Mouse (Mus musculus) kidney, postnatal 14 days (tissue): ENCODE measurements around the gene Pacrg.
A peak's percentile ranks its signal among the peaks of the same experiment; 100 is the strongest.

Experiments used
- DNase-seq: peaks from one replicate; pipeline ENCODE4 v3.0.0; 2022; ENCODE audit warnings: mixed read lengths

The Pacrg gene

DNA sequence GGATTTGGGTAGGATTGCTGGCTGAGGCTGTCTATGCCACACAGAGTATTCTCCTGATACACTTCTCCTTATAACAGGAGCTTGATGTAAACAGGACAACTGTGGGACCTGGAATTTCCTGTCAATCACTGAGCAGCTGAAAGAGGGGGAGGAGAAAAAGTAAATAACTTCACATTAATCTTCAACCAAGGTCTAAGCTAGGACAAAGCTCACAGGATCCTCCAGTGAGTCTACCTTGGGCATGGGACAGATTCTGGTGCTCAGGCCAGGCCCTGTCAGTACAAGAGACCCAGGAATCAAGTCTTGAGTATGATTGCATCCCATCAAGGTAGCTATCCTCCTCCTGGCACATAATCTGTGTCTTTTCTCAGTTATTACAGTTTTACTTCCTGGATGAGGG is 102.1 kb downstream of the Pacrg start:
- peak; percentile 41 for DNase-seq

DNA sequence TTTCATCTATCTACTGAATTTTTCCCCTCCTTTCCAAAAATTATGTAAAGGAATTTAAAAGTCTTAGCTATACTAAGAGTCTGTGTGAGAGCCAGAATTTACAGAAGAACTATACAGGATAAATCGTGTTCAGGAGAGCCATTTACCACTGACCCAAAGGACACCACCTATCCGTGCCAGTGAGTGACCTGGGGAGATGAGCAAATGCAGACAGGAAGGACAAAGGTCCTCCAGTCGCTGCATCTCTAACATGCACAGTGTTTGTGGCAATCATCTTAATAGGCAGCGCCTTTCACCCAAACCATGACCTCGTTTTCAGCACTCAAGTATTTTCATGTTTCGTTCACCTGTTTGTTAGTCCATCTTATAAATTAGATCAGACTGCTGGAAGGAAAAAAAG is 105.4 kb downstream of the Pacrg start:
- no peak for DNase-seq

DNA sequence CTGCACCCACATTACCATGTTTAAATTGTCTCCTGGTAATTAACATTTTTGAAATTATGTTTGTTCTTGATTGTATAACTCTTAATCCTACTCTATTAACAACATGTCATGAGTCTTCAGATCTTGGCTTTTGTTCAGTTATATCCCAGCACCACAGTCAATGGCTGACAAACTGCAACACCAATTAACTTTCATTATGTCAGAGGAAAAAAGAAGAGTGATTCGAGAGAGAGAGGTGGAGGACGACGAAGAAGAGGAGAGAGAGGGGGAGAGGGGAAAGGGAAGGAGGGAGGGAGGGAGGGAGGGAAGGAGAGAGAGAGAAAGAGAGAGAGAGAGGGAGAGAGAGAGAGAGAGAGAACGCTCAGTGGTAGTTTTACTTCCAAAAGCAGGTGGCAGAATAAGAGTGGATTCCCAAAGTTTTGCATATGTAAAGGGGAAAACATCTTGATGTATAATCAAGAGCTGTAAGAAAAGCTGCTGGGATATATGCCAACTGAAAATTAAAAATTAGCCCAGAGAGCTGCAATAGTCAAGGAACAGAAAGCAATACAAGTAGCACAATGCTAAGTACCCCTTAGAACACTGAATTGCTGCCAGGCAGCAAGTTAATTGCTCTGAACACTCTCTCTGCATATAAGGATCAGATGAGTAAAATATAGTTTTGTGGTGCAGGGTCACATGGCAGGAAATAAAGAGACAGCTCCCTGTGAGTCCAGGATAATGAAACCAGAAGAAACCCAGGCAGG is 107.6 kb downstream of the Pacrg start:
- DNase-seq = peak; percentile 52

DNA sequence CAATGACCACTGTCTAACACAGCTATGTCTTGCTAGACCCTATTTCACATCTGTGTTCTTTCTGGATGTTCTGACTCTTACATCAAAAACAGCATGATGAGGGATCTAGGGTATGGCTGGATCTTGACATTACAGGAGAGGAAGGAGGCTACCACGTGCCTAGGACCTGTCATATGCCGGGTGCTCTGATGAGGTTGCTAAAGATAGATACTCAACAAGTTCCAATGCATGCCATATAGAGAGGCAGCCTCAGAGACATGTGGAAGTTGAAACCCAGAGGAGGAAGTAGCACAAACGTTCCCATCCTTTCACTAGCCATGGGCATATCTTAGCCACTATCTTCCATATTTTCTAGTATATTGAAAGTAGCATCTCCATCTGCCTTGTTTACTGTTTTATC is 115.3 kb downstream of the Pacrg start:
- no peak for DNase-seq

DNA sequence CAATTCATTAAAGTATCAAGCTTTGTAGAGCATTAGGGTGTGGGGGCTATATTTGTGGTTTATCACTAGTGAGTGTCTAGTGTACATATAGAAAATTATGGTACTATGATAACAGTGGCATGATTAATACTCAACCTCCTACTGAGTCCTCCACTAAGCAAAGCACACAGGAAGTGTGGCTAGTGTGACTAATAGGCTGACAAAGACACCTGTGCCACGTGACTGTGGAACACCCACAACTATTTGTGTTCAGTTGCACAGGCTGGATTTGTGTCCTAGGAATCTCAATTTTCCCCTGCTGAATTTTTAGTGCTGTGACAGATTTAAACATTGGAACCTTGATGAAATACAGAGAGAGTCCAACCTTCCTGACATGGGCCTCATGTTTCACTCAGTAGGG is 118.5 kb downstream of the Pacrg start:
- no peak for DNase-seq

DNA sequence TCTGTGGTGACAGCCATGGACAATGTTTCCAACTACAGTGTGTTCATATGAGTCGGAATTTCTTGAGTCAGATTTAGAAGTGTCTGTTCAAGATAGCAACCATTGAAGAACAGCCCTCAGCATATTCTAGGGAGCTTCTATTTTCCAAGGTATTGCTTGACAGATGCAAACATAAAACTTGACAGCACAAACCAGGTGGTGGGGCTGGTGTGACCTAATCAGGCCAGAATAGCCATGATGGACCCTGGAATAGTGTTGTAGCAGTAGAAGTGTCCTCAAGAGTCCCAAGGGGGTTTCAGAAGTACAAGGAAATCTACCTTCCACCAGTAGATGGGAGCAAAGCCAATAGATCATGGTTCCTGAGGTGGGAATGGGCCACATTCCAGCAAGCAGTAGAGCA is 123.0 kb downstream of the Pacrg start:
- no peak for DNase-seq

DNA sequence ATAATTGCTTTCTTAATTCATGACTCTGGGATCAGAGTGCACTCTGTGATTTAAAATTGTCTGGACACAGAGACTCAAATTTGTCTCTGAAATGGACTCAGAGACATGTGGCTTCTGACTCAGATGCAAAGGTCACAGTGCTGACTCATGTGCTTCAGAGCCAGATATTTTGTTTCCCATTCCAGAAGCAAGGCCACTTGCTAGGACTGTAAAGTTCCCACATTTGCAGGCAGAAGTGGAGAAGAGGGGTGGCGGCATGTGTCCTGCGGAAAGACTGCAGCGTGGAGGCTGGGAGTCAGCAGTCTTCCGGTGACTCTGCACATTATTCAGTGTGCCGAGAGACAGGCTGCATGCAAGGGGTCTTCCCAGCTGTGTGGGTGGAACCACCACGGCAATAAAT is 137.3 kb downstream of the Pacrg start:
- DNase-seq = peak; percentile 65

DNA sequence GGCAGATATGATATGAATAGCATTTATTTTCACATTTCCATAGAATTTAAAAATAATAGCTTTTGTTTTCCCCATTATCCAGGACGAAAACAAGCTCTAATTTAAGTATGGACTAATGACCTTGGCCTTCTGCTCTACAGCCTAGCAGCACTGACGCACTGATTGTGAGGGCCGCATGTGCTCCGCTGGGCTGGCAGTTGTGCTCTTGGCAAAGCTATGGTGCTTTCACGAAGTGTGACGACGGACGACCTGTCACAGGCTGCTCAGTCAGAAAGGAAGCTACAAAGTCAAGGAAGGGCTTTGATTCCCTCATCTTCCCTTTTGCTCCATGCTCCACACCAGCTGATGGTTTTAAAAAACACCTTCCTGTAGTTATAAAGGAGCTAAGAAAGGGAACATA is 142.1 kb downstream of the Pacrg start:
- no peak for DNase-seq

DNA sequence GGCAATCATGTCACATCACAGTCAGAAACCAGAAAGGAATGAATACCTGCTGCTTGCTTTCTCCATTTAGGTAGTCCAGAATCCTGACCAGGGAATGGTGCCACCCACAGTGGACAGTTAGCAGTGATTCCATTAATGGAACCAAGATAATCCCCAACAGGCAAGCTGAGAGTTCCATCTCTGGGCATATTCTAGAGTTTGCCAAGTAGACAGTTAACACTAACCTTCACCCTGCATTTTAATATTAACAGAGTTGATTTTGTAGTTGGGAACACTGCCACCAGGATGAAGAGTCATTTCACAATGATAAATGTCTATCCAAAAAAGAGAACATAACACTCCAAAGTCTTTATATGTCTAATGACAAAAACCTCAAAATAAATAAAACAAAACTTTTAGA is 144.7 kb downstream of the Pacrg start:
- DNase-seq = no peak

DNA sequence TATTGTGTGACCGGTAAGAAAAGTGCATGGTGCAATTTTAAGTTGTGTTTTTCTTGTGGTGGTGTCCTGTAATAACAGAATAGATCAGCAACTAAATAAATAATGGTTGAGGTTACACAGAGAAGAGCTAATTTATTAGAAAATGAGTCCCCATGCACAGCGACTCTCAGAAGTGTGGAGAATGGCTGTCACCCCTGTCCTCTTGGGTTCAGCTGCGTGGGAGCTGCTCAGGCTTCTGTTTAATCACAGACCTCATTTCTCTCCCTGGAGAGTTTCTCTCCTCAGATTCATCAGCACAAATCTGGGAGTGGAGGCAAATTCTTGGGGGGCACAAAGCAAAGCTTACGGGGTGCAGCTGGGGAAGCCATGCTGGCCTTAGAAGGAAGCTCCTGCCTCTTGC is 163.0 kb downstream of the Pacrg start:
- no peak for DNase-seq

DNA sequence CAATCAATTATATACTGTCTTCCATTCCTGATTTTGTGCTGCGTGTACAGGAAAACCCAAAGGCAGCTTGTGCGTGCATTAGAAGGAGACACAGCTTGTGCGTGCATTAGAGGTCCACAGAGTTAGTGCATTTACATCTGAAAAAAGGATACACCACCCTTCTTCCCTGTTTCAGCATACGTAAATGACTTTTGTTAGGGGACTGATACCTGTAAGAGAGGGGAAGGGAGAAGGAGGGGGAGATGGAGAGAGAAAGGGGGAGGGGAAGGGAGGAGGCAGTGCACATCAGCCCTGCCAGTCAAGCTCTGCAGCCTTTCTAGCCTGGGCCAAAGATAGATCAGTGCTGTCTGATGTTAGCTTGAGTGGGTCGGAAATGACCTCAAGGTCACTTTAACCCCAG is 164.6 kb downstream of the Pacrg start:
- no peak for DNase-seq

DNA sequence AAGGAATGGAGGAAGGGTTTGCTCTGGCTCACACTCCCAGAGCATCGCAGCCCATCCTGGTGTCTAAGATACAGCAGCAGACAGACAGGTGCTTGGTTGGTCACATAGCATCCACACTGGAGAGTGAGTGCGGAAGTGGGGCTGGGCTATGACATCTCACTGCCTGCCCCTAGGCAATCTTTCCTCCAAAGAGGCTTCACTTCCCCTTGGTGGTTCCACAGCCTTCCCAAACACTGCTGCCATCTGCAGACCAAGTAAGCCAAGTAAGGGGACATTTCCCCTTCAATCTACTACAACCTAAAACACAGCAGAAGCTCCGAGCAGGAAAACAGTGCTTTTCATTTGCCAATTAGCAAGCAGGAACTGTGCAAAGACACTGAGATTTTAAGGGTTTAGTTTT is 165.1 kb downstream of the Pacrg start:
- DNase-seq = peak; percentile 7

DNA sequence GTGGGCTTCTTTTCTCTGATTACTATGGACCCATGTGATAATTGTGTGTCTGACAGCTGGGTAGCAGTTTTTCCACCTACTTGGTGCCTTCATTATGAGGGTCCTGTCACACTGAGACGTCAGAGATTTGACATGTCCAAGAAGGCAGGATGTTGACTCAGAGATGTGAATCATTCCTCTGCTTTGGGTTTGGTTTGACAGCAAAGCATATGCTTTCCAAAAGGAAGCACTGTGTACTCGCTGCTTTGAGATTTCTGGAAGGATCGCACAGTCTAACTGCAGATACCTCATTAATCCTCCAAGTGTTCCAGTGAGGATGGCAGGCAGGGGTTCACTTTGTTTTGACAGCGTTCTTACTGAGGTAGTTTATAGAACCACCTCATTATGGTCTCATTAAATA is 178.8 kb downstream of the Pacrg start:
- DNase-seq = no peak

DNA sequence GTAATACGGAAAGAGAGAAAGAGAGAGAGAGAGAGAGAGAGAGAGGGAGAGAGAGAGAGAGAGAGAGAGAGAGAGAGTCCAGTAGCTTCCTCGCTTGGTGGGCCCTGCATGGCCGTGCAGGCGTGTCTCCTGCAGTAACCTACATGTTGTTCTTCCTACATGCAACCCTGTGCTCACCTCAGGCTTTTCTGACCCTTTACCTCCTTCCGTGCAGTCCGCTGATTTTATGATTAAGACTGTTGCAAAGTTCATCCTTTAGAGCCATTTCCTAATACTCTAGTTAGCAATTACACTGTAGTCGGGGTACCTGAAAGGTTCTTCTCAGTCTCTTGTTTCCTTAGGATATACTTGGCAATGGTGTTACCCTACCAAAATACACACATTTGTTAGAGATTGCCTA is 196.5 kb downstream of the Pacrg start:
- DNase-seq = no peak

DNA sequence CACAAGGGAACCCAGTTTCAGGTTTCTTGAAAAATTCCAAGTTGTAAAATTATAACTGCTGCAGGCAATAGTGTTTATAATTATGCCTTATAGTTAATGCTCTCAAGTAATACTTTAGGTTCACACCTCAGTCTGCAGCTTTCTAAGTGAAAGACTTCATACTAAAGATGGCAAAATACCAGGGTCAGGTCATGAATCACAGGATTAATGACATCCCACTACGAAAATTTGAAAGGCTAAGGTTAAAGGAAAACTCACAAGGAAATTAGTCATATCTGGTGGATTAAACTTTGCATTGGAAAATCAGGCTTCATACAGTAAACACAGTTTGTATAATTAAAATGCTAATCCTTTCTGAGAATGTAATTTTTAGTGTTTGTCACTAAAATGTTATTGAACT is 200.3 kb downstream of the Pacrg start:
- DNase-seq = no peak

DNA sequence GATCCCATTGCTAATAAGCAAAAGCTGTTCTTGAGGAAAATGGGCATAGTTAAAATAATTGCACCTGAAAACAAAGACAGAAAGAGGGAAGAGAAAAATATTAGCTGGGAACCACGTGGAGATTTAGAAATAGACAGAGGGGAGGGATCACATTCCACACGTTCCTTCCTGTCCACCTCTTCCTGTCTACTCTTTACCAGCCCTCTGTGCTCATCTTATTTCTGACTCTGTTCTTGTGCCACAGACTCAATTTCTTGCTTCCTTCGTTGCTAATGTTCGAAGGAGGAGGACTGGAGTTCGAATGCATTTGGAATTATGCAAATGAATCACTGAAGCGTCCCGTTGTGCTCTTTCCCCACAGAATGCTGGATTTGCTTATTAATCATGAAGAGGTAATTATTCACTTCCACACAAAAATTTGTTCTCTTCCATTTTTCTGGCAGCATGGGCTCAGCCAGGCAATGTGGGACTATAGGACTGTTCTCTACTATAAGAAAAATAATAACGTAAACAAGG is 204.1 kb downstream of the Pacrg start:
- DNase-seq = peak; percentile 24

DNA sequence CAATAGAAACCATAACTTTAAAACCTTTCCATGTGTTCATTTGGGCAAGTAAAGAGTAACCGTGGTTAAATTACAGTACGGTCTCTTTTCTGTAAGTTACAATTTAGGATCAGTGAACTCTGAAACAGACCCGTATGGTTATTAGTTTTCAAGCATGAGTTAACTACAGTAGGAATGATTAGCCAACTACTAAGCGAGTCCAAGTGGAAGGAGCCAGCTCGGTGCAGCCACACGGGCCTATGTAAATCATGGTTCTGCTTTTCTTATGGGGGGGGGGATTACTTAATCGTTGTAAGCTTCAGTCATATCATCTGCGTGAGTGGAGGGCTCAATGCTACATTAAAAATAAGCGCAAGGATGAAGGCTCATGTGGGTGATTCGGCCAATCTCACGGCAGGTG is 204.6 kb downstream of the Pacrg start:
- peak; percentile 39 for DNase-seq

DNA sequence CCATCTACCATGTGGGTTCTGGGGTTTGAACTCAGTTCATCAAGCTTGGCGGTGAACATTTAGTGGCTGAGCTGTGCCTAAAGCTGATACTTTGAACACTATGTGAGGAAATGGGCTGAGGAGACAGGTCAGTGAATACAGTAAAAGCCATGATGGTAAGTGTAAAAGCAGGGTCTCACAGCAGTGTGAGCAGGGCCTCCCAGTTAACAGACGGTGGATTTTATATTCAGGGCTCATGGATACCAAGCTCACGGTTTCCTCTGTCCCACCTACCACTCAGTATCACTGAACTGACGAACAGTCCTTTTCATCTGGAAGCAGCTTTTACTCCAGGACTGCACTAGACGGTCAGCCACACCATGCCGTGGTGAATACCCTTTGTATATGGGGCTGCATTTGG is 205.1 kb downstream of the Pacrg start:
- no peak for DNase-seq

DNA sequence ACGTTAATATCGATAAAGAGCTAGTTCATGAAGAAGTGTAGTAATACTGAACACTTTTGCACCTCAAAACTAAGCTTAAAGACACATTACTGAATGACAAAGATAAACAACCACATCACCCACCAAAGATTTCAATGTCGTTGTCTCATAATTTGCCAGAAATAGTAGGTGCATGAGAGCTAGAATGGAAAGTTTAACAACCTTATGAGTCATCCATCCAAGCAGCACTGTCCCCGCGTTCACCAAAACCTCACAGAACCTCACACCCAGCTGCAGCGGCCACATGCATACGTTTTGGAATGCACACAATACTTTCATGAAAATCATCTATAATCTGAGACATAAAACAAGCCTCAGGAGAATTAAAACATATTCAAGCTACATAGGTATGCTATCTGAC is 206.3 kb downstream of the Pacrg start:
- no peak for DNase-seq

DNA sequence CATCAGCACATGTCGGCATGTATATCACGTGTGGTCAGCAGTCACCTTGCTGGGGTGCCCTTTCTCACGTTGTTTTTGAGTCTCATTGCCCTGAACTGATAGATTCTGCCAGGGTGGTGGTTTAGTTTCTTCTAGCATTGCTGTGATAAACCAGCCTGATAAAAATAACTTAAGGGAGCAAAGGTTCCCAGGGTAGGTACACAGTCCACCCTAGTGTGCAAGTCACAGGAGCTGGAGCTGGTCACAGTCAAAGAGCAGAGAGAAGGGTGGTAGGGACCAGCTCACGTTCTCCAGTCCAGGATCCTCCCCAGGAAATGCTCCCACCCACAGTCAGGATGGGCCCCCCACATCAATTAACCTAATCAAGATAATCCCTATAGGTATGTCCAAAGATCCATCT is 211.9 kb downstream of the Pacrg start:
- DNase-seq = no peak

DNA sequence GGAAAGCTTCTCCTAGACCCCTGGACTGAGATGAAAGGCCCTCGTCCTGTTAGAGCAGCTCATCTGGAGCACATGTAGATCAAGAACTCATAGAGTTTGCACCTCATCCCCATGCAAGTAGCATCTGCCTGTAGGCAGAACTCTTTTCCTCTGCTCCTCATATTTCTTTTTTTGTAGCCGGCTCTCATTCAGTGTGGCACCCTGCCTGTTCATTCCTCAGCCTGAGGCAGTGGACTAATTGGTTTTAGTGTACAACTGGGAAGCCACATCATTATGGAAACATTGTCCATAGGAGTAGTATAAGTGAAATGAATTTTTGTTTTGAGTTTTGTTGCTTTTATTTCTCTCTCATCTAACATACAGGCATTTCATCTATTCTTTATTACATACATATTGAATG is 212.6 kb downstream of the Pacrg start:
- no peak for DNase-seq

DNA sequence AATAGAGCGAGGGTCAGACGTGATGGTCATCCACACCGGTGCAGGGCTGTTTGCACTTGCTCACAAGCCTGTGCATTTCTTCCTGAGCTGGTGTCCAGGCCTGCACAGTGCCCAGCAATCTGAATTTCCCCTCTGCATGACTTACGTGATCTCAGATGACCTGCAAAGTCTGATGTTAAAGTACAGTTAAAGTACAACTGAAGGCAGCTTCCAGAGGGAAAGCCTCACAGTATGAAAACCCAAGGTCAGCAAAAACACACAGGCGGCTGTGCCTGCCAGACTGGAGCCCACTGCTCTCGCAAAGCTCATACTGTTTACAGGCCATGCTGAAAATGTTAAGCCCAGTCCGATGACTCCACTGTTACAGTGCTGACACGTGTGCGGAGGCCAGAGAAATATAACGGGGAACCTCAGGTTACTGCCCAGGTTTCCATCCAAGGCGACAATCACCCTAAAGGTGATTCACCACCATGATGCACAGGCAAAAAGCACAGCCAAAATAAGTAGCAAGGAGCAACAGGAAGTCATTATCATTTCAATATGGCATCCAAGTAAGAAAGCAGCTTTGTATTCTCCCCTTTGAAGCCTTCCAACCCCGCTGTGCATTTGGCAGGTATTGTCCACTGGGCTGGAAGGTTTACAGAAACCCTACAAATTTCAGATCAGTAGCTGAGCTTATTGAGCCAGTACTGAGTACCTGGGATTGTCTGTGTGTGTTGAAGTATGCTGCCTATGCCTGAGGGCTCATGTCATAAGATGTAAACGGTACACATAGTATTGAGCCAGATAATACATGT is 213.6 kb downstream of the Pacrg start:
- DNase-seq = peak; percentile 69

DNA sequence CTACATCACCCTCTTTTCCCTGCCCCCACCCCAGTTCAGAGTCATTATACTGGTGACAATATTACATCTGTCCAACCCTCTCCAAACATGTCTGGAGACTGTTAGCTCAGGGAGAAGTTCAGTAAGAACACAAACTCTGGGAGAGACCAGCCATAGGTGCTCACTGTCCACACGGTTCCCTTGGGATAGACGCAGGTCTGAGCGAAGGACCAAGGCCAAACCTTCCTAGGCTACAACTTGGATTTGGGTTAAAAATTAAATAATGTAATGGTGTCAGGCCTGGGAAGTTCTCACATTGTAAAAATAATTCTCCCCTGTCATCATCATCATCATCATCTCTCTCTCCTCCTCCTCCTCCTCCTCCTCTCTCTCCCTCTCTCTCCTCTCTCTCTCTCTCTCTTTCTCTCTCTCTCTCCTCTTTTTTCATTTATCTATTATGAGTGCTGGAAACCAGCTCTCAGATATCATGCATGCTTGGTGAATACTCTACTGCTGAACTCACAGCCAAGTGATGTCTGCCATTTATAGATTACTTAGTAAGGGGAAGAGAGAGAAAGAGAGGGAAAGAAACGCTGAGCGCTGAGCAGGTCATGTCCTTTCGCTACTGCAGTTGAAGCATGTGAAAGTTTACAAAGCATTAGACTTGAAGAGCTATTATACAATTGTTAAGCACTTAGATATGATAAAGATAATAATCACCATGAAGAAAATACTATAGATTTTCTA is 215.2 kb downstream of the Pacrg start:
- DNase-seq = no peak

DNA sequence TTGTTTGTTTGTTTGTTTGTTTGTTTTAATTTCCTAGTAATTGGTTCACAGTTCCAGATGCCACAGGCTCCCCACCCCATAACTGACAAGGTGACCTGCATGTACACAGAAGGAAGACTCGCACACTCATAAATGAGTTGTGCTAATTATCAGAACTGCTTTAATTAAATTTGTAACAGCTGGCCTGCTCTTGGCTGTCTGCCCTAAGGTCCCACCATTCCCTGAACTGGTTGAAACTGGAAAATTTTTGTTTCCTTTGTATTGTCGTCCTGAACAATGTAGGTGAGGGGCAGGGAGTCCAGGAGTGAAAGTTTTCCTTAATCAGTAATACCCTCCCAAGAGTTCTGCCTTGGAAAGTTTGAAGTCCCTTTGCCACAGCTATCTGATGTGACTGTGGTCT is 219.5 kb downstream of the Pacrg start:
- DNase-seq = no peak
